Mouse (Mus musculus): ENCODE results near the gene Icam4. TPM values are rescaled to one million over a fixed set of nuclear protein-coding genes. Genes with fewer than 3 reads are reported as not detected.

Gene Icam4
- total and polyA plus RNA-seq, 3 experiments, result 0.96 to 2.9 (median 1.1) TPM

DNA sequence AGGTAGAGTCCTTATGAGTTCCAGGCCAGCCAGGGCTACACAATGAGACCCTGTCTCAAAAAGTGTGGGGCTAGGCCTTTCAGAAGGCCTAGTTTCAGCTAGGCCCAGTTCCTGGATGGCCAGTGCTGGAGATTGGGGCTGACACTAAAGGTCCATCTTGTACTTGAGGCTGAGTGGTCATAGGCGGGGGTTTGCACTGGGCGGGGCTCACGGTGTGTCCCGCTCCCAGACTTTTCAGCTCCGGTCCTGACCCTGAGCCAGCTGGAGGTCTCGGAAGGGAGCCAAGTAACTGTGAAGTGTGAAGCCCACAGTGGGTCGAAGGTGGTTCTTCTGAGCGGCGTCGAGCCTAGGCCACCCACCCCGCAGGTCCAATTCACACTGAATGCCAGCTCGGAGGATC is 2.3 kb upstream of the Icam4 start:
- Histone ChIP-seq H3K4me2 (ENCODE audit: insufficient read depth, low read depth, poor library complexity, severe bottlenecking) (no peak overlapping the region), H3K9me3 (replicated peaks; ENCODE audit: low read length) (no peaks in the 10 kb centered on the region), H3K9ac (ENCODE audit: insufficient read depth, low read depth) (no peak overlapping the region), H3K79me2 (replicated peaks; ENCODE audit: control insufficient read depth, extremely low read depth, insufficient read depth, poor library complexity, severe bottlenecking) (peaks cover 33% of the 10 kb centered on the region), H3K27ac (ENCODE audit: insufficient read depth, low read depth) (no peak overlapping the region), H3K4me3 (replicated peaks in 1 of 3; ENCODE audit: low read depth in 2 of 3, low read length in 2 of 3, poor library complexity in 1 of 3) (no peak overlapping the region), H3K27me3 (replicated peaks) (no peaks in the 10 kb centered on the region), H3K36me3 (replicated peaks in 1 of 2; ENCODE audit: control insufficient read depth in 1 of 2, insufficient read depth in 1 of 2, low read length in 1 of 2) (peaks cover 53 to 66% of the 10 kb centered on the region in 2 experiments), H3K4me1 (ENCODE audit: control insufficient read depth in 1 of 2, insufficient read depth in 2 of 2) (peaks cover 9 to 46% of the 10 kb centered on the region in 2 experiments)
- dilution Hi-C loops (cut with MboI; ENCODE audit: extremely low pct_ligation_motif_present, extremely low pct_unique_long_range_greater_than_20kb, low sequenced_read_pairs) (no loop called here), in situ Hi-C loops (cut with MboI; ENCODE audit: low pct_ligation_motif_present, low pct_unique_long_range_greater_than_20kb, low sequenced_read_pairs) (loop anchor here (5.0 kb wide), 1 partner anchor 45 kb away; the partner anchor contains the start of genes Fdx1l and Gm49373)
- DNase-seq (ENCODE audit: extremely low read depth), result no peak
- TF ChIP-seq MYC (IDR thresholded peaks at IDR 0.05; ENCODE audit: low read depth, low read length), result no peak

- Histone ChIP-seq H3K4me1 (ENCODE audit: control insufficient read depth in 1 of 2, insufficient read depth in 2 of 2) (peaks cover 9 to 47% of the 10 kb centered on the region in 2 experiments), H3K27ac (ENCODE audit: insufficient read depth, low read depth) (no peak overlapping the region), H3K9ac (ENCODE audit: insufficient read depth, low read depth) (no peak overlapping the region), H3K4me2 (ENCODE audit: insufficient read depth, low read depth, poor library complexity, severe bottlenecking) (no peak overlapping the region), H3K4me3 (replicated peaks in 1 of 3; ENCODE audit: low read depth in 2 of 3, low read length in 2 of 3, poor library complexity in 1 of 3) (no peak overlapping the region), H3K79me2 (replicated peaks; ENCODE audit: control insufficient read depth, extremely low read depth, insufficient read depth, poor library complexity, severe bottlenecking) (peaks cover 23% of the 10 kb centered on the region), H3K9me3 (replicated peaks; ENCODE audit: low read length) (no peaks in the 10 kb centered on the region), H3K27me3 (replicated peaks) (no peaks in the 10 kb centered on the region), H3K36me3 (replicated peaks in 1 of 2; ENCODE audit: control insufficient read depth in 1 of 2, insufficient read depth in 1 of 2, low read length in 1 of 2) (peaks cover 44 to 56% of the 10 kb centered on the region in 2 experiments)
- in situ Hi-C loops (cut with MboI; ENCODE audit: low pct_ligation_motif_present, low pct_unique_long_range_greater_than_20kb, low sequenced_read_pairs), result loop anchor here (5.0 kb wide), 1 partner anchor 44 kb away; the partner anchor contains the start of genes Fdx1l and Gm49373
- no peak for DNase-seq (ENCODE audit: extremely low read depth)
- dilution Hi-C loops (cut with MboI; ENCODE audit: extremely low pct_ligation_motif_present, extremely low pct_unique_long_range_greater_than_20kb, low sequenced_read_pairs), result no loop called here
- TF ChIP-seq POLR2A (IDR thresholded peaks at IDR 0.05; ENCODE audit: low read depth, low read length) (no peak), ZMIZ1 (IDR thresholded peaks at IDR 0.05; ENCODE audit: low read depth, low read length) (peak; percentile 23; the same call in 1 of the 2 replicates)
Observed at GRCm38 (mm10) chr9:21027774-21028290, 1.3 kb upstream of the Icam4 start.

GRCm38 (mm10) chr9:21028560-21029110 is 538 bp upstream of the Icam4 start:
- Histone ChIP-seq H3K27me3 (replicated peaks) (no peaks in the 10 kb centered on the region), H3K9me3 (replicated peaks; ENCODE audit: low read length) (no peaks in the 10 kb centered on the region), H3K4me2 (ENCODE audit: insufficient read depth, low read depth, poor library complexity, severe bottlenecking) (peak overlapping the region; percentile 87; the same call in 1 of the 2 replicates), H3K9ac (ENCODE audit: insufficient read depth, low read depth) (peak overlapping the region; percentile 5; the same call in 1 of the 2 replicates), H3K4me3 (replicated peaks in 1 of 3; ENCODE audit: low read depth in 2 of 3, low read length in 2 of 3, poor library complexity in 1 of 3) (no peak overlapping the region), H3K36me3 (replicated peaks in 1 of 2; ENCODE audit: control insufficient read depth in 1 of 2, insufficient read depth in 1 of 2, low read length in 1 of 2) (peaks cover 42 to 52% of the 10 kb centered on the region in 2 experiments), H3K4me1 (ENCODE audit: control insufficient read depth in 1 of 2, insufficient read depth in 2 of 2) (peaks cover 9 to 49% of the 10 kb centered on the region in 2 experiments), H3K79me2 (replicated peaks; ENCODE audit: control insufficient read depth, extremely low read depth, insufficient read depth, poor library complexity, severe bottlenecking) (peaks cover 17% of the 10 kb centered on the region), H3K27ac (ENCODE audit: insufficient read depth, low read depth) (no peak overlapping the region; the same call in none of the 2 replicates)
- dilution Hi-C loops (cut with MboI; ENCODE audit: extremely low pct_ligation_motif_present, extremely low pct_unique_long_range_greater_than_20kb, low sequenced_read_pairs) (no loop called here), in situ Hi-C loops (cut with MboI; ENCODE audit: low pct_ligation_motif_present, low pct_unique_long_range_greater_than_20kb, low sequenced_read_pairs) (loop anchor here (5.0 kb wide), 1 partner anchor 44 kb away; the partner anchor contains the start of genes Fdx1l and Gm49373)
- DNase-seq (ENCODE audit: extremely low read depth), result no peak
- no peak for TF ChIP-seq MAZ (IDR thresholded peaks at IDR 0.05; ENCODE audit: low read depth, low read length)
- no peak for TF ChIP-seq GABPA (IDR thresholded peaks at IDR 0.05; ENCODE audit: insufficient replicate concordance, low read depth, low read length)
- TF ChIP-seq SMC3 (IDR thresholded peaks at IDR 0.05; ENCODE audit: low read depth, low read length), result no peak
- TF ChIP-seq KAT2A (IDR thresholded peaks at IDR 0.05; ENCODE audit: insufficient replicate concordance, low read length), result no peak
- no peak for TF ChIP-seq USF2 (conservative IDR thresholded peaks at IDR 0.05; ENCODE audit: low read depth, low read length)
- no peak for TF ChIP-seq ETS1 (conservative IDR thresholded peaks at IDR 0.05; ENCODE audit: low read depth, low read length)
- TF ChIP-seq CHD1 (IDR thresholded peaks at IDR 0.05; ENCODE audit: low read depth, low read length), result no peak
- TF ChIP-seq ZMIZ1 (IDR thresholded peaks at IDR 0.05; ENCODE audit: low read depth, low read length), result no peak
- TF ChIP-seq CTCF (conservative IDR thresholded peaks at IDR 0.05 in 1 of 2, IDR thresholded peaks at IDR 0.05 in 1 of 2; ENCODE audit: low read depth in 2 of 2, low read length in 2 of 2), result no peak
- no peak for TF ChIP-seq IRF4 (IDR thresholded peaks at IDR 0.05; ENCODE audit: low read depth, low read length)
- TF ChIP-seq SIN3A (IDR thresholded peaks at IDR 0.05; ENCODE audit: low read length), result no peak
- TF ChIP-seq BHLHE40 (IDR thresholded peaks at IDR 0.05; ENCODE audit: low read depth, low read length), result no peak
- TF ChIP-seq CHD2 (IDR thresholded peaks at IDR 0.05; ENCODE audit: low read length), result no peak

Measured in CH12.LX (cell line).